Mouse (Mus musculus): ENCODE results near the gene Col6a5. TPM values are rescaled to one million over a fixed set of nuclear protein-coding genes. Genes with fewer than 3 reads are reported as not detected.

Gene Col6a5
- polyA plus RNA-seq, 1 experiment from 2014 or later: 0.07 TPM

- Histone ChIP-seq H3K27me3 (replicated peaks) (no peaks in the 10 kb centered on the region), H3K4me3 (no peak overlapping the region), H3K9ac (no peak overlapping the region), H3K9me3 (no peaks in the 10 kb centered on the region), H3K36me3 (no peaks in the 10 kb centered on the region), H3K4me1 (no peaks in the 10 kb centered on the region), H3K4me2 (no peak overlapping the region), H3K27ac (replicated peaks) (no peak overlapping the region)
- ATAC-seq (ENCODE audit: extremely low read depth, insufficient number of reproducible peaks, low FRiP score, low TSS enrichment): no peak
- WGBS: 64% methylated on average over 2 of the region's 2 CpGs
Measured at GRCm38 (mm10) chr9:105909352-105909751, 51.1 kb downstream of the Col6a5 start.

- Histone ChIP-seq H3K9me3 (no peaks in the 10 kb centered on the region), H3K9ac (no peak overlapping the region), H3K4me1 (no peaks in the 10 kb centered on the region), H3K4me2 (no peak overlapping the region), H3K36me3 (no peaks in the 10 kb centered on the region), H3K27me3 (replicated peaks) (no peaks in the 10 kb centered on the region), H3K4me3 (no peak overlapping the region), H3K27ac (replicated peaks) (no peak overlapping the region)
- WGBS: 71% methylated on average over 6 of the region's 6 CpGs
- no peak for ATAC-seq (ENCODE audit: extremely low read depth, insufficient number of reproducible peaks, low FRiP score, low TSS enrichment)
Measured at GRCm38 (mm10) chr9:105907411-105907810, 53.0 kb downstream of the Col6a5 start.

- no peak overlapping the region for H3K27ac ChIP-seq (replicated peaks)
- no peak overlapping the region for H3K4me2 ChIP-seq
- H3K9ac ChIP-seq: no peak overlapping the region
- H3K4me3 ChIP-seq: no peak overlapping the region
- 26% methylated on average over 2 of the region's 2 CpGs for WGBS
- peaks cover 17% of the 10 kb centered on the region for H3K4me1 ChIP-seq
- H3K9me3 ChIP-seq: no peaks in the 10 kb centered on the region
- no peak for ATAC-seq (ENCODE audit: extremely low read depth, insufficient number of reproducible peaks, low FRiP score, low TSS enrichment)
- H3K36me3 ChIP-seq: no peaks in the 10 kb centered on the region
- H3K27me3 ChIP-seq (replicated peaks): no peaks in the 10 kb centered on the region
Measured at GRCm38 (mm10) chr9:105887521-105887920, 72.9 kb downstream of the Col6a5 start.

- Histone ChIP-seq H3K4me3 (no peak overlapping the region), H3K9me3 (no peaks in the 10 kb centered on the region), H3K4me2 (no peak overlapping the region), H3K9ac (no peak overlapping the region), H3K27ac (replicated peaks) (no peak overlapping the region), H3K4me1 (peaks cover 28% of the 10 kb centered on the region), H3K36me3 (no peaks in the 10 kb centered on the region), H3K27me3 (replicated peaks) (no peaks in the 10 kb centered on the region)
- WGBS: 79% methylated on average over 17 of the region's 17 CpGs
- no peak for ATAC-seq (ENCODE audit: extremely low read depth, insufficient number of reproducible peaks, low FRiP score, low TSS enrichment)
Measured at GRCm38 (mm10) chr9:105884656-105885430, 75.6 kb downstream of the Col6a5 start.

- no peak for ATAC-seq (ENCODE audit: extremely low read depth, insufficient number of reproducible peaks, low FRiP score, low TSS enrichment)
- no peak overlapping the region for H3K27ac ChIP-seq (replicated peaks)
- H3K4me1 ChIP-seq: peaks cover 11% of the 10 kb centered on the region
- H3K27me3 ChIP-seq (replicated peaks): no peaks in the 10 kb centered on the region
- WGBS: 55% methylated on average over 4 of the region's 4 CpGs
- H3K4me2 ChIP-seq: no peak overlapping the region
- no peak overlapping the region for H3K9ac ChIP-seq
- no peaks in the 10 kb centered on the region for H3K9me3 ChIP-seq
- H3K36me3 ChIP-seq: no peaks in the 10 kb centered on the region
- H3K4me3 ChIP-seq: no peak overlapping the region
Measured at GRCm38 (mm10) chr9:105880743-105881142, 79.7 kb downstream of the Col6a5 start.

GRCm38 (mm10) chr9:105878365-105879108 is 81.9 kb downstream of the Col6a5 start:
- Histone ChIP-seq H3K27me3 (replicated peaks) (no peaks in the 10 kb centered on the region), H3K36me3 (no peaks in the 10 kb centered on the region), H3K4me1 (peaks cover 11% of the 10 kb centered on the region), H3K4me3 (no peak overlapping the region), H3K27ac (replicated peaks) (no peak overlapping the region), H3K4me2 (no peak overlapping the region), H3K9me3 (no peaks in the 10 kb centered on the region), H3K9ac (no peak overlapping the region)
- WGBS: 59% methylated on average over 11 of the region's 11 CpGs
- ATAC-seq (ENCODE audit: extremely low read depth, insufficient number of reproducible peaks, low FRiP score, low TSS enrichment): no peak

GRCm38 (mm10) chr9:105876124-105876523 is 84.3 kb downstream of the Col6a5 start:
- no peak for ATAC-seq (ENCODE audit: extremely low read depth, insufficient number of reproducible peaks, low FRiP score, low TSS enrichment)

GRCm38 (mm10) chr9:105871643-105872042 is 88.8 kb downstream of the Col6a5 start:
- H3K27me3 ChIP-seq (replicated peaks): no peaks in the 10 kb centered on the region
- H3K4me2 ChIP-seq: no peak overlapping the region
- no peak overlapping the region for H3K9ac ChIP-seq
- H3K4me3 ChIP-seq: no peak overlapping the region
- 47% methylated on average over 14 of the region's 14 CpGs for WGBS
- no peaks in the 10 kb centered on the region for H3K36me3 ChIP-seq
- ATAC-seq (ENCODE audit: extremely low read depth, insufficient number of reproducible peaks, low FRiP score, low TSS enrichment): no peak
- no peaks in the 10 kb centered on the region for H3K9me3 ChIP-seq
- peaks cover 16% of the 10 kb centered on the region for H3K4me1 ChIP-seq
- peak overlapping the region; percentile 46 for H3K27ac ChIP-seq (replicated peaks)

More at GRCm38 (mm10) chr9:105876124-105876523, 84.3 kb downstream of the Col6a5 start:
- Histone ChIP-seq H3K27ac (replicated peaks) (no peak overlapping the region), H3K36me3 (no peaks in the 10 kb centered on the region), H3K9ac (no peak overlapping the region), H3K4me3 (no peak overlapping the region), H3K9me3 (no peaks in the 10 kb centered on the region), H3K27me3 (replicated peaks) (no peaks in the 10 kb centered on the region), H3K4me1 (peaks cover 25% of the 10 kb centered on the region), H3K4me2 (no peak overlapping the region)
- WGBS: 82% methylated on average over 4 of the region's 4 CpGs

GRCm38 (mm10) chr9:105857773-105858172 is 102.7 kb downstream of the Col6a5 start:
- Histone ChIP-seq H3K4me2 (no peak overlapping the region), H3K9me3 (no peaks in the 10 kb centered on the region), H3K27ac (replicated peaks) (no peak overlapping the region), H3K27me3 (replicated peaks) (peaks cover 10% of the 10 kb centered on the region; the same call in 1 of the 2 replicates), H3K9ac (no peak overlapping the region), H3K36me3 (no peaks in the 10 kb centered on the region), H3K4me3 (no peak overlapping the region), H3K4me1 (peaks cover 2% of the 10 kb centered on the region; the same call in 1 of the 2 replicates)
- no peak for ATAC-seq (ENCODE audit: extremely low read depth, insufficient number of reproducible peaks, low FRiP score, low TSS enrichment)
- 10% methylated on average over 6 of the region's 6 CpGs for WGBS

GRCm38 (mm10) chr9:105852778-105853065 is 107.7 kb downstream of the Col6a5 start:
- 65% methylated on average over 1 of the region's 1 CpGs for WGBS
- H3K36me3 ChIP-seq: no peaks in the 10 kb centered on the region
- no peak overlapping the region for H3K9ac ChIP-seq
- no peak overlapping the region for H3K4me2 ChIP-seq
- no peak for ATAC-seq (ENCODE audit: extremely low read depth, insufficient number of reproducible peaks, low FRiP score, low TSS enrichment)
- 0 out of 2 replicates have a peak, but pooled peaks cover 2% of the 10 kb centered on the region for H3K4me1 ChIP-seq
- H3K9me3 ChIP-seq: no peaks in the 10 kb centered on the region
- no peak overlapping the region for H3K4me3 ChIP-seq
- H3K27ac ChIP-seq (replicated peaks): no peak overlapping the region
- peaks cover 7% of the 10 kb centered on the region; the same call in 1 of the 2 replicates for H3K27me3 ChIP-seq (replicated peaks)

GRCm38 (mm10) chr9:105852015-105852777 is 108.2 kb downstream of the Col6a5 start:
- Histone ChIP-seq H3K27ac (replicated peaks) (no peak overlapping the region), H3K27me3 (replicated peaks) (peaks cover 5% of the 10 kb centered on the region; the same call in 1 of the 2 replicates), H3K36me3 (no peaks in the 10 kb centered on the region), H3K4me2 (no peak overlapping the region), H3K9me3 (no peaks in the 10 kb centered on the region), H3K9ac (no peak overlapping the region), H3K4me1 (0 out of 2 replicates have a peak, but pooled peaks cover 4% of the 10 kb centered on the region), H3K4me3 (no peak overlapping the region)
- ATAC-seq (ENCODE audit: extremely low read depth, insufficient number of reproducible peaks, low FRiP score, low TSS enrichment): no peak
- WGBS: 61% methylated on average over 14 of the region's 14 CpGs

All from heart, embryonic 13.5 days (tissue).